Mouse (Mus musculus): ENCODE measurements around the gene Mrnip. TPM values are rescaled to one million over a fixed set of nuclear protein-coding genes. Genes with fewer than 3 reads are reported as not detected.

The Mrnip gene
- polyA plus RNA-seq, 1 experiment from 2014 or later = 38.8 TPM

- Histone ChIP-seq H3K4me1 (ENCODE audit: control insufficient read depth, insufficient read depth, low read length) (peaks cover 40% of the 10 kb centered on the region), H3K36me3 (ENCODE audit: control insufficient read depth, insufficient read depth, low read length) (0 out of 2 replicates have a peak, but pooled peaks cover 3% of the 10 kb centered on the region), H3K9ac (replicated peaks; ENCODE audit: low read length) (peak overlapping the region; percentile 100), H3K4me2 (ENCODE audit: low read length) (peak overlapping the region; percentile 92), H3K27ac (replicated peaks; ENCODE audit: low read depth, low read length) (peak overlapping the region; percentile 96), H3K4me3 (replicated peaks; ENCODE audit: low read depth, low read length) (peak overlapping the region; percentile 73), H3K9me3 (ENCODE audit: control insufficient read depth, low read length) (no peaks in the 10 kb centered on the region), H3K27me3 (ENCODE audit: control insufficient read depth, insufficient read depth, low read length) (no peaks in the 10 kb centered on the region)
- ATAC-seq (ENCODE audit: low FRiP score, low TSS enrichment) (peak; percentile 12; the same call in 1 of the 2 replicates), DNase-seq (peak; percentile 69)
- WGBS = 7% methylated on average over 17 of the region's 17 CpGs
Observed at GRCm38 (mm10) chr11:50223783-50224662, 49.8 kb downstream of the Mrnip start.

GRCm38 (mm10) chr11:50224671-50225530 is 50.7 kb downstream of the Mrnip start:
- H3K9me3 ChIP-seq (ENCODE audit: control insufficient read depth, low read length) = no peaks in the 10 kb centered on the region
- peak overlapping the region; percentile 100 for H3K9ac ChIP-seq (replicated peaks; ENCODE audit: low read length)
- peak; percentile 93 for DNase-seq
- H3K4me3 ChIP-seq (replicated peaks; ENCODE audit: low read depth, low read length) = peak overlapping the region; percentile 73
- 0 out of 2 replicates have a peak, but pooled peaks cover 3% of the 10 kb centered on the region for H3K36me3 ChIP-seq (ENCODE audit: control insufficient read depth, insufficient read depth, low read length)
- ATAC-seq (ENCODE audit: low FRiP score, low TSS enrichment) = peak; percentile 86
- peak overlapping the region; percentile 96 for H3K27ac ChIP-seq (replicated peaks; ENCODE audit: low read depth, low read length)
- H3K27me3 ChIP-seq (ENCODE audit: control insufficient read depth, insufficient read depth, low read length) = 0 out of 2 replicates have a peak, but pooled peaks cover under 1% of the 10 kb centered on the region
- H3K4me2 ChIP-seq (ENCODE audit: low read length) = peak overlapping the region; percentile 92
- under 1% methylated on average over 70 of the region's 70 CpGs for WGBS
- peaks cover 40% of the 10 kb centered on the region for H3K4me1 ChIP-seq (ENCODE audit: control insufficient read depth, insufficient read depth, low read length)

- no peaks in the 10 kb centered on the region for H3K9me3 ChIP-seq (ENCODE audit: control insufficient read depth, low read length)
- peak; percentile 66 for DNase-seq
- peak overlapping the region; percentile 73 for H3K4me3 ChIP-seq (replicated peaks; ENCODE audit: low read depth, low read length)
- H3K9ac ChIP-seq (replicated peaks; ENCODE audit: low read length) = peak overlapping the region; percentile 100
- H3K27me3 ChIP-seq (ENCODE audit: control insufficient read depth, insufficient read depth, low read length) = 0 out of 2 replicates have a peak, but pooled peaks cover 9% of the 10 kb centered on the region
- peak; percentile 21; the same call in 1 of the 2 replicates for ATAC-seq (ENCODE audit: low FRiP score, low TSS enrichment)
- H3K36me3 ChIP-seq (ENCODE audit: control insufficient read depth, insufficient read depth, low read length) = peaks cover 6% of the 10 kb centered on the region
- H3K4me2 ChIP-seq (ENCODE audit: low read length) = peak overlapping the region; percentile 92
- peak overlapping the region; percentile 96 for H3K27ac ChIP-seq (replicated peaks; ENCODE audit: low read depth, low read length)
- WGBS = 4% methylated on average over 34 of the region's 34 CpGs
- H3K4me1 ChIP-seq (ENCODE audit: control insufficient read depth, insufficient read depth, low read length) = peaks cover 41% of the 10 kb centered on the region
Observed at GRCm38 (mm10) chr11:50225611-50226378, 51.6 kb downstream of the Mrnip start.

- Histone ChIP-seq H3K4me1 (ENCODE audit: control insufficient read depth, insufficient read depth, low read length) (peaks cover 44% of the 10 kb centered on the region), H3K9ac (replicated peaks; ENCODE audit: low read length) (peak overlapping the region; percentile 100)
Observed at GRCm38 (mm10) chr11:50226406-50226805, 52.2 kb downstream of the Mrnip start.

GRCm38 (mm10) chr11:50227226-50227625 is 53.0 kb downstream of the Mrnip start:
- no peaks in the 10 kb centered on the region for H3K9me3 ChIP-seq (ENCODE audit: control insufficient read depth, low read length)
- peaks cover 44% of the 10 kb centered on the region for H3K4me1 ChIP-seq (ENCODE audit: control insufficient read depth, insufficient read depth, low read length)
- H3K27ac ChIP-seq (replicated peaks; ENCODE audit: low read depth, low read length) = no peak overlapping the region
- peak overlapping the region; percentile 100; the same call in 1 of the 2 replicates for H3K9ac ChIP-seq (replicated peaks; ENCODE audit: low read length)
- DNase-seq = no peak
- 86% methylated on average over 3 of the region's 3 CpGs for WGBS
- 0 out of 2 replicates have a peak, but pooled peaks cover 10% of the 10 kb centered on the region for H3K27me3 ChIP-seq (ENCODE audit: control insufficient read depth, insufficient read depth, low read length)
- ATAC-seq (ENCODE audit: low FRiP score, low TSS enrichment) = no peak
- peaks cover 16% of the 10 kb centered on the region for H3K36me3 ChIP-seq (ENCODE audit: control insufficient read depth, insufficient read depth, low read length)
- peak overlapping the region; percentile 73; the same call in 1 of the 2 replicates for H3K4me3 ChIP-seq (replicated peaks; ENCODE audit: low read depth, low read length)
- H3K4me2 ChIP-seq (ENCODE audit: low read length) = peak overlapping the region; percentile 92

More at GRCm38 (mm10) chr11:50226406-50226805, 52.2 kb downstream of the Mrnip start:
- ATAC-seq (ENCODE audit: low FRiP score, low TSS enrichment) = no peak
- Histone ChIP-seq H3K9me3 (ENCODE audit: control insufficient read depth, low read length) (no peaks in the 10 kb centered on the region), H3K27me3 (ENCODE audit: control insufficient read depth, insufficient read depth, low read length) (0 out of 2 replicates have a peak, but pooled peaks cover 10% of the 10 kb centered on the region), H3K4me3 (replicated peaks; ENCODE audit: low read depth, low read length) (peak overlapping the region; percentile 73), H3K36me3 (ENCODE audit: control insufficient read depth, insufficient read depth, low read length) (peaks cover 9% of the 10 kb centered on the region), H3K4me2 (ENCODE audit: low read length) (peak overlapping the region; percentile 92), H3K27ac (replicated peaks; ENCODE audit: low read depth, low read length) (peak overlapping the region; percentile 96)
- WGBS = 41% methylated on average over 2 of the region's 2 CpGs
- DNase-seq = no peak

GRCm38 (mm10) chr11:50227736-50228135 is 53.5 kb downstream of the Mrnip start:
- Histone ChIP-seq H3K27me3 (ENCODE audit: control insufficient read depth, insufficient read depth, low read length) (0 out of 2 replicates have a peak, but pooled peaks cover 10% of the 10 kb centered on the region), H3K27ac (replicated peaks; ENCODE audit: low read depth, low read length) (no peak overlapping the region), H3K4me1 (ENCODE audit: control insufficient read depth, insufficient read depth, low read length) (peaks cover 40% of the 10 kb centered on the region), H3K4me3 (replicated peaks; ENCODE audit: low read depth, low read length) (no peak overlapping the region), H3K36me3 (ENCODE audit: control insufficient read depth, insufficient read depth, low read length) (peaks cover 21% of the 10 kb centered on the region), H3K9ac (replicated peaks; ENCODE audit: low read length) (no peak overlapping the region), H3K4me2 (ENCODE audit: low read length) (no peak overlapping the region), H3K9me3 (ENCODE audit: control insufficient read depth, low read length) (no peaks in the 10 kb centered on the region)
- WGBS = 90% methylated on average over 4 of the region's 4 CpGs
- DNase-seq = no peak
- no peak for ATAC-seq (ENCODE audit: low FRiP score, low TSS enrichment)

- 0 out of 2 replicates have a peak, but pooled peaks cover 10% of the 10 kb centered on the region for H3K27me3 ChIP-seq (ENCODE audit: control insufficient read depth, insufficient read depth, low read length)
- H3K4me1 ChIP-seq (ENCODE audit: control insufficient read depth, insufficient read depth, low read length) = peaks cover 30% of the 10 kb centered on the region
- H3K9me3 ChIP-seq (ENCODE audit: control insufficient read depth, low read length) = no peaks in the 10 kb centered on the region
- H3K4me2 ChIP-seq (ENCODE audit: low read length) = no peak overlapping the region
- no peak overlapping the region; the same call in 1 of the 2 replicates for H3K9ac ChIP-seq (replicated peaks; ENCODE audit: low read length)
- H3K36me3 ChIP-seq (ENCODE audit: control insufficient read depth, insufficient read depth, low read length) = peaks cover 32% of the 10 kb centered on the region
- ATAC-seq (ENCODE audit: low FRiP score, low TSS enrichment) (no peak), DNase-seq (no peak)
- WGBS = 28% methylated on average over 3 of the region's 3 CpGs
- H3K4me3 ChIP-seq (replicated peaks; ENCODE audit: low read depth, low read length) = no peak overlapping the region
- no peak overlapping the region for H3K27ac ChIP-seq (replicated peaks; ENCODE audit: low read depth, low read length)
Observed at GRCm38 (mm10) chr11:50228772-50229171, 54.5 kb downstream of the Mrnip start.
